Mouse (Mus musculus): ENCODE measurements around the gene Tmem117.

Gene Tmem117

GRCm38 (mm10) chr15:95024401-95024800, 395.4 kb downstream of the Tmem117 start:
- no peak for DNase-seq (ENCODE audit: low read depth, low spot score)

DNA sequence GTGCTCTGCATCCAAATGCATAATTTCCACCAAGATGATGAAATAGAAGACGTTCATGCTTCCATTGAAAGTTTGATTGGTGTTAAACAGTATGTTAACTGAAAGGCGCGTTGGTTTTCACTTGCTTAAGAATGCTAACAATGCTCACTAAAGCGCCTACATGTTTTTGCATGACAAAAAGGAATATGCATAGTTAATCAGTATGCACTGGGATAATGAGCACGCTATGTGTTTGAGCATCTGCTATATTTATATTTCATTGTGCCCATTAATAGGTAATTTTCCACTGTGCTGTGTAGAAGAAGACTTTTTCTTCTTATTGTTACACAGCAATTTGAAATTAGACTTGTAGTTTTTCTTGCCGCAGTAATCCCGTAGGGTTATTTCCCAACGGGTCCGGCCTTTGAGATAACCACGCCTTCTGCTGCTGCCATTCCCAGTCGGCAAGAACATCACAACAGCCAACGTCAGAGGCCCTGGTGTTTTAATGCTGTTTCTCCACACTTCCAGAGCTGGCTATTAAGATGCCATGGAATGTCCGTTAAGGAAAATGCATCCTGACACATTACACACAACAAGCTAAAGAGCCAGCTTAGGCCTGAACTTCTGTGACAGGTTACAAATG, 399.9 kb downstream of the Tmem117 start:
- peak; percentile 45 for DNase-seq (ENCODE audit: low read depth, low spot score)

GRCm38 (mm10) chr15:95029487-95029875, 400.4 kb downstream of the Tmem117 start:
- no peak for DNase-seq (ENCODE audit: low read depth, low spot score)

DNA sequence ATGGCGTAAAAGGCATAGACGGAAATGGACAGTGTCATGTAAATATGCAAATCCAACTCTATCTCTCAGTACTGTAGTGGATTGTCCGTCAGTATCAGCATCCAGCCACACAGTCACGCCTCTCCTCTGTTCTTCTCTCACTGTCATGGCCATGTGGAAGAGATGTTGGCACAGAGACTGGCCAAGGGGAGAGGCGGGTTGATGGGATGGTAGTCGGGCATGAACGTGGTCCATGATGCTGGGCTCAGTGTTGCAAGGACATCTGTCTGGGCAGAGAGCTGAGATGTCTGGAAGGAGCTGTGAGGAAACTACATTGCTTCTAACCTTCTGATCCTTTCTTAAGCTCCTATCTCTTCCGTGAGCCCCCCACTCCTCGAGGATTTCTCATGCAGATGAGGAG, 413.4 kb downstream of the Tmem117 start:
- no peak for DNase-seq (ENCODE audit: low read depth, low spot score)

- no peak for DNase-seq (ENCODE audit: low read depth, low spot score)
Measured at GRCm38 (mm10) chr15:95044011-95044410, 415.0 kb downstream of the Tmem117 start.

DNA sequence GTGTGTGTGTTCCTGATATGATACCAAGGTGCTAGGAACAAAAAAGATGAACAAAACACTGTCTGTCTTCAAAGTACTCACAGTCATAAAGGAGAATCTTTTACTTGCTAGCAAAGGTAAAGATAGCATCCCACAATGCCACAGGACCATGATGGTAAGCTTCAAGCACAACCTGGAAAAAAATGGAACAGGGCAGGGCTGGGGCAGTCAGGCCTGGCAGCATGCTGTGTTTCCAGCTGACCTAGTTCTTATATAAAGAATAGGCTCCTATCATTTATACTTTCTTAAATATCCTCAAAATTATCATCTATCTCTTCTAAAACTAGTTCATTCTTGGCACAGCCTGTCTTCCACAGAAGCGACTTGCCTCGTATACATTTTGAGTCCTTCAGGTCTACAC, 418.5 kb downstream of the Tmem117 start:
- no peak for DNase-seq (ENCODE audit: low read depth, low spot score)

GRCm38 (mm10) chr15:95049171-95049729, 420.2 kb downstream of the Tmem117 start:
- peak; percentile 5 for DNase-seq (ENCODE audit: low read depth, low spot score)

- no peak for DNase-seq (ENCODE audit: low read depth, low spot score)
Measured at GRCm38 (mm10) chr15:95055081-95055650, 426.1 kb downstream of the Tmem117 start.

DNA sequence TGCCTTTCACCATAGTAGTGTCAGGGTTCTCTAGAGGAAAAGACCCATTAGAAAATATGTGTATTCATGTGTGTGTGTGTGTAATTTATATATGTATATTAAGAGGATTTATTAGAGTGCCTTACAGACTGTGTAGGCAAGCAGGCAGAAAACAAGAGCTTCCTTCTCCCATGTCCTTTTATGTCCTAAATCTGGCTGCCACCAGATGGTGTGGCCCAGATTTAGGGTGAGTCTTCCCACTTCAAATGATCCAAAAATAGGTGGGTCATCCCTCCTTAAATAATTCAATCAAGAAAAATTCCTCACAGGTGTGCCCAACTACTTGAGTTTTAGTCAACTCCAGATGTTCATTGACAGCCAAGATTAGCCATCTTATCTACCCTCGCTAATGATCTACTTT, 439.0 kb downstream of the Tmem117 start:
- no peak for DNase-seq (ENCODE audit: low read depth, low spot score)

- no peak for DNase-seq (ENCODE audit: low read depth, low spot score)
Measured at GRCm38 (mm10) chr15:95068799-95069198, 439.8 kb downstream of the Tmem117 start.

GRCm38 (mm10) chr15:95070881-95071280, 441.8 kb downstream of the Tmem117 start:
- DNase-seq (ENCODE audit: low read depth, low spot score) = no peak

GRCm38 (mm10) chr15:95075356-95075755, 446.3 kb downstream of the Tmem117 start:
- no peak for DNase-seq (ENCODE audit: low read depth, low spot score)

- no peak for DNase-seq (ENCODE audit: low read depth, low spot score)
Measured at GRCm38 (mm10) chr15:95081654-95082053, 452.6 kb downstream of the Tmem117 start.

- DNase-seq (ENCODE audit: low read depth, low spot score) = no peak
Measured at GRCm38 (mm10) chr15:95085962-95086361, 456.9 kb downstream of the Tmem117 start.

- DNase-seq (ENCODE audit: low read depth, low spot score) = no peak
Measured at GRCm38 (mm10) chr15:95100133-95100532, 471.1 kb downstream of the Tmem117 start.

DNA sequence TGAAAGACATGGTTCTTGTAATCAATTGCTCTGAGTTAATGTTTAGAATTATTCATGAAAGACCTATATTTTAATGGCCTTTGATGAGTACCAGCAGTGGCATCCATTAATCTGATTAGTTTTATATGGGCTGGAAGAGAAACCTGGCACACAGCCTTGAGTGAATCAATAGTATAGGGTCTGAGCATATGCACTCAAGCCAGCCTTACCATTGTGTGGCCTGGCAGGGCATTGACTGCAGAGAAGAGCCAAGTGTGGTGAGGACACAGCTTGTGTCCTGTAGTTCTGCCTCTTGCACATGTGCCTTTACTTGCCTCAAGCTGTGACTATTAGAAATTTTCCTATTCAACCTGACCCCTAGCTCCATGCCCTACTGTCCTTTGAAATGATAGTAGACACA, 472.5 kb downstream of the Tmem117 start:
- DNase-seq (ENCODE audit: low read depth, low spot score) = no peak

GRCm38 (mm10) chr15:95107246-95107809, 478.3 kb downstream of the Tmem117 start:
- DNase-seq (ENCODE audit: low read depth, low spot score) = no peak

- no peak for DNase-seq (ENCODE audit: low read depth, low spot score)
Measured at GRCm38 (mm10) chr15:95108626-95109025, 479.6 kb downstream of the Tmem117 start.

DNA sequence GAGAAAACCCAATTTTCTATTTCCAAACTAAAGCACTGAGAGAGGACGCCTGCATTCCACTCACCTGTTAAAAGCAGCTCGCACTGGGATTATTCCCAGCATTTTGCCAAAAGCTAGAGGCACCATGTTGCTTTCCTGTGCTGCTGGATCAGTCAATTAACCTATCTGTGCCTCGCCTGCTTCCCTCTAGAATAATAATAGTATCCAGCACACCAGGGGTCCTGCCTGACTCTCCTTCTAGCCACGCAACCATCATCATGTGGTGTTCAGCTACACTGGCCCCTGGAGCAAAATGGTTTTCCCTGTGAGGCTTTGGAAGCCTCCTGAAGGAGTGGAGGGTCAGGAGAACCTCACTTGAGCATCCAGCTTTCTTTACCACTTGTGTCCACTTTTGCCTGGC, 502.4 kb downstream of the Tmem117 start:
- DNase-seq (ENCODE audit: low read depth, low spot score) = peak; percentile 50

DNA sequence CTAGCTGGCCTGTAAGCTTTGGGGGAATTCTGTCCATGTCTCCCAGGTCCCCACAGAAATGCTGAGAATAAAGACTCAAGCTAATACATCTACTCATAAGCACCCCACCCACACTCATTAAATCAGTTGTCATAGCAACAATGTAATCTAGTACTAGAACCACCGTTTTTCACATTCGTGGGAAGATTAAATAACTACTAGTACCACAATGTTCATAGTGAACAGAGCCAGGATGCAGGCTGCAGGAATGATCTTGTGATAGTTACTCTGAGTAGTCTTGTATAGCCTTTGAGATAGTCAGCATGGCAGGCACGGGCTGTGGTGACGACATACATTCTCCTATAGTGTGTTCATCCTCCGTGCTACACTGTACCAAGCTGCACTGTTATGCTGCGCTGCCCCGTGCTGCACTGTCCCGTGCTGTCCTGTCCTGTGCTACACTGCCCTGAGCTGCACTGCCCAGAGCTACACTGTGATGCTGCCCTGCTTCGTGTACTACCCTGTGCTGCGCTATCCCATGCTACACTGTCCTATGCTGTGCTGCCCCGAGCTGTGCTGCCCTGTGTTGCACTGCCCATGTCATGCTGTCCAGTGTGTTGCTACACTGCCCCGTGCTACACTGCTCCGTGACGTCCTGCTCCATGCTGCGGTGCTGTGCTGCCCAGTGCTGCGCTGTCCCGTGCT, 507.0 kb downstream of the Tmem117 start:
- DNase-seq (ENCODE audit: low read depth, low spot score) = no peak

GRCm38 (mm10) chr15:95137018-95137810, 508.2 kb downstream of the Tmem117 start:
- no peak for DNase-seq (ENCODE audit: low read depth, low spot score)

All from R1 (cell line).